Mouse (Mus musculus) kidney, adult 8-10 months (tissue): ENCODE data around the gene Zfp365.

Experiments used
- DNase-seq, 2 experiments: peaks; one replicate each; pipeline ENCODE4 v3.0.0; 2022

Zfp365 gene

DNA sequence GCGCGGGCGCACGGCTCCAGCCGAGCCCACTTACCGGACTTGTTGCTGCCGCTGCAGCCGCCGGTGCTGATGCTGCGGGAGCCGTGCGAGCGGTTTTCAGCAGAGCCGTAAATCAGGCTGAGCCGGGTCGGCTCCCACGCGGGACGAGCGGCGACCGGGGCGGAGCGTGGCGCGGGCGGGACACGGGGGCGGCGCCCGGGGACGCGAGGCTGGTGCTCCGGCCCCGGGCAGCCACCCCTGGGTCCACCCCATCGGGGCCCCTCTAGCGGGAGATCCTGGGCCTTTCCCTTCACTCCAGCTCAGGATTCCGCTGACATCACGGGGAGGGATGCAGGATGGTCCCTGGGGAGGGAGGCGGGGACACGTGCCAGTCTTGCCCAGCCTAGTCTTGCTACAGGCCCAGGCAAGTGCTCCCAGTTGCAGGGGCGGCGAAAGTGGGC lies at the start of gene Zfp365:
Gene Zfp365 (minus strand): TSS at position 326 of the 440 bp plus-strand sequence.
- DNase-seq, result peak in 1 of 2 experiments; percentile 9

GRCm38 (mm10) chr10:67959982-67960381 lies 47.5 kb upstream of the Zfp365 start:
- DNase-seq, result no peak

DNA sequence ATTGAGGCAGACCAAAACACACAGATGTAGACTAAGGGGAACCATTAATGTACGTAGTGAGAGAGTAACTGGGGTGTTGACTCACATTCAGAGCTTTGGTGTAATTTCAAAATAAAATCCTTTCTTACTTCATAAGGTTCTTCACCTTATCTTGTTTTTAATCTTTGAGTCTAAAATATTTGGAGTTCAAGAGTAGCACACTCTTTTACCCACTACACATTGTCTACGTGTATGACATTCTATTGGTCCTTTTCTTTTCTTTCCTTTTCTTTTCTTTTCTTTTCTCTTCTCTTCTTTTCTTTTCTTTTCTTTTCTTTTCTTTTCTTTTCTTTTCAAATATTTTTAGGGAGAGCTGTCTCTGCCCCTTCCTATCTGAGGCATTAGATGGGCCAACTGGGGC lies 43.5 kb upstream of the Zfp365 start:
- no peak for DNase-seq

- DNase-seq, result no peak
These were observed 39.2 kb upstream of the Zfp365 start for GRCm38 (mm10) chr10:67951690-67952089.

DNA sequence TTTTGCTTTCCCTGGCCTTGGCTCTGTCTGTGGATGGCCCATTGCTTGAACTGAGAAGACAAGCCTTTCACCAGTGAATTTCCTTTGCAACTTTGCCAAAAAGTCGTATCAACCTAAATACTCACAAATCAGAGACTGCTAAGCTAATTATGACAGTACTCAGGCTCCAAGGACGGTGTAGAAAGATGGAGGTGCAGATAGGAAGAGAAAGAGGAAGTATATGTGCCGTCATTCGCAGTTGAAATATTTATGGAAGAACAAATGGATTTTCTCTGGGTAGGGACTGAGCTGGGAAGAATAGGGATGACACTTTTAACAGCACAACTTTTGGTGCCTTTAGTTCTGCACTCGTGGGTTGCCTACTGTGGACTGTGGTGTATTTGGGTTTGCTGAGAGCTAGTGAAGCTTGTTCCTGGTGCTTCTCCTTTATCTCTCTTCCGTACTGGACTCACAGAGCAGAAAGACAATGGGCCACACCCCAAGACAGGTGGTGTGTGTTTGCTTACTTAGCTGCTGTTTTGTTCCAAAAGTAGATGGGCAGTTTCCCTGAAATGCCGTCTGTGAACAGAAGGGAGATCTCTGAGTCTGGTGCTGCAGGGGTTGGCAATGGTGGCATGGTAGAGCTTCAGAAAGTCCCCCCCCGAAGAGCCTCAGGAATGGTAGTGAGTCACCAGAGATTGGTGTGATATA lies 37.7 kb upstream of the Zfp365 start:
- DNase-seq, result no peak

DNA sequence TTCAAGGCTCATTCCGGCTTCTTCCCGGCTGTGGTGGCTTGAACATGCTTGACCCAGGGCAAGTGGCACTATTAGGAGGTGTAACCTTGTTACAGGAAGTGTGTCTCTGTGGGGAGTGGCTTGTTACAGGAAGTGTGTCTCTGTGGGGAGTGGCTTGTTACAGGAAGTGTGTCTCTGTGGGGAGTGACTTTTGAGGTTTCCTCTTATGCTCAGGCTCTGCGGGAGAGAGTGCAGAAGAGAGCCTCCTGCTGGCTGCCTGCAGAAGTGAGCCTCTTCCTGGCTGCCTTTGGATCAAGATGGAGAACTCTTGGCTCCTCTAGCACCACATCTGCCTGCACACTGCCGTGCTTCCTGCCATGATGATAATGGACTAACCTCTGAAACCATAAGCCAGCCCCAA lies 31.1 kb upstream of the Zfp365 start:
- DNase-seq, result no peak

GRCm38 (mm10) chr10:67939546-67939945 lies 27.1 kb upstream of the Zfp365 start:
- no peak for DNase-seq

- DNase-seq, result no peak
These were observed 25.3 kb upstream of the Zfp365 start for GRCm38 (mm10) chr10:67937775-67938174.

DNA sequence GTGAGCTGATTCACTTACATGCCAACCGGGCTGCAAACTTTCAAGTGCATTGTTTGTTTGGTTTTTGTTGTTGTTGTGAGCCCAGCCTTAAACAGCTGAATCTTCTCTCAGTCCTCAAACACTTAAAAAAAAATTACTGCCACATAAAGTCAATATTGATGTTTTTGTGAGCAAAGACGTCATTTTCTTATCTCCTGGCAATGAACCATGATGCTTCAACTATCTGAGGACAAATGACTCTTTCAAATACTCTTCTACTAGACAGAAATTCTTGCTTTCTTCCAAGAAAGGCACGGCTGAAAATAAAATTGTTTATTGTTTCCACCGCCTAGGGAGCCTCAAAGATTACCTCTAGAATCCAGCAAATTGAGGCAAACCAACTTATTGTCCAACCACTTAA lies 24.5 kb upstream of the Zfp365 start:
- no peak for DNase-seq

DNA sequence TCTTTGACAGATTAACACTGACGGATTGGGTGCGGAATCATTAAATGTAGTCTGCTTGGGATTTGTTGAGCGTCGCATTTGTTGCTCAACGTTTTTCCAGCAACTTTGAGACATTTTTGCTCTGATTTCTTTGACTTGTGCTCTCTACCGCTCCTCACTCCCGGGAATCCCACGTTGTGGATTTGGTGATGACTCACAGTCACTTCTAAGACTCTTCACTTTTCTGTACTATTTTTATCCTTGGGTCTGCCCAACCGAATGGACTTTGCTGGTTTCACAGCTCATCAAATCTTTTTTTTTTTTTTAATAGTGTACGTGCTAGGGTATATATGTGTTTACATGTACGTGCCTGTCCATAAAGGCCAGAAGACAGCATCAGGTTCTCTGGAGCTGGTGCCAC lies 20.3 kb upstream of the Zfp365 start:
- DNase-seq, result no peak

DNA sequence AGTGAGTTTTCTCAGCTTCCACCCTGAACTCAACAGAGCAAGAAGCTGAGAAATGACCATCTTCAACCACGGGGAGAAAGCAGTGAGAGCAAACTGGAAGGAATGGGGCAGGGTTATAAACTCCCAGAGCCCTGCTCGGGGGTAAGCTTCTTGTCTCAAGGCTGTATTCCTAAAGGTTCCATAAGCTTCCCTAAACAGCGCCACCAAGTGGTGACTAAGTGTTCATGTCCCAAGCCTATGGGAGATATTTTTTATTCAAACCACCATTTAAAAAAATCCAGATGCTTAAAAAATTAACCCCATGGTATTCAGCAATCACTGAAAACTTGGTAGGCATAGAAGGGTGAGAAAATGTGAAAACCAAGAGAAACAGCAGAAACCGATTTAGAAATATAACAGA lies 18.9 kb upstream of the Zfp365 start:
- no peak for DNase-seq

GRCm38 (mm10) chr10:67928584-67928983 lies 16.1 kb upstream of the Zfp365 start:
- DNase-seq, result no peak

DNA sequence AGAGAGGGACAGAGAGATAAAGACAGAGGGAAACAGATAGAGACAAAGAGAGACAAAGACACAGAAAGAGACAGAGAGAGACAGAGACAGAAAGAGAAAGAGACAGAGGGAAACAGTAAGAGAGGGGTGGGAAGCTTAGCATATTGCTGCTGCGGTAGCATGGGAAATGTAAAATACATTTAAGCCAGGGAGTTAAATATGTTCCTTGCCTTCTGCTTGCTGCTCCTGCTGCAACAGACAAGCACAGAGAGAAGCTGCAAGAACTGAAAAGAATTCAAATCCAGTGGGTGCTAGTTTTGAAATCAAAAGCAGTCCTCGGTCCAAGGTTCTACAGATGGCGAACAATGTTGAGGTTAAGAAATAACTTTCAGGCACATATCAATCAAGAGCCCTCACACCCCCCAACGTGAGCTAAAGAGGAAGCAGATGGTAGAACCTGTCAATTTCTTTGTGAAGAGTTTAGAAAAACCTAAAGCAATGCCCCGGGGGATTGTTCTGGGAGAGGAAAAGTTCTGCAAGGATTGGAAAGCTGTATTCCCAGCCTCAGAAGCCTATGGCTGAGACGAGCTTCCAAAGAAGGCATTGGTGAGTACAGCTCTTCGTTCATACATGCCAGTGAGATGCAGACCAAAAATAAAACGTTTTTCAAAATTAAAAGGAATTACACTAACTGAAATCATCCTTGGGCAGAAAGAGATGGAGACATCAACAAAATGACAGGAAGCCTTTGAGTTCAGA lies 15.4 kb upstream of the Zfp365 start:
- no peak for DNase-seq

DNA sequence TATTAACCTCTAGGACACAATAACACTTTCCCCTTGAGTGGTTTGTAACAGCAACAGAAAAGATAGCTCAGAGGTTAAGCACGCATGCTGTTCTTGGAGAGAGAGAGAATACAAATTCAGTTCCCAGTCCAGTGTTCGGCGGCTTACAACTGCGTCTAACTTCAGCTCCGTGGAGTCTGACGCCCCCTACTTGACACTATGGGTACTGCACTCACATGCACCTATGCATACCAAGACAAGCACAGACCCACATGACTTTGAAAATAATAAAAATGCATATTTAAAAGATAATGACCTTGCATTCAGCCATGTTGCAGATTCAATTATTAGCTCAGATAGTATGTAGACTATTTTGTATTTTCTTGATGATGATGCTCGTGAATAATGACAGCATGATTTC lies 11.6 kb upstream of the Zfp365 start:
- DNase-seq, result no peak

DNA sequence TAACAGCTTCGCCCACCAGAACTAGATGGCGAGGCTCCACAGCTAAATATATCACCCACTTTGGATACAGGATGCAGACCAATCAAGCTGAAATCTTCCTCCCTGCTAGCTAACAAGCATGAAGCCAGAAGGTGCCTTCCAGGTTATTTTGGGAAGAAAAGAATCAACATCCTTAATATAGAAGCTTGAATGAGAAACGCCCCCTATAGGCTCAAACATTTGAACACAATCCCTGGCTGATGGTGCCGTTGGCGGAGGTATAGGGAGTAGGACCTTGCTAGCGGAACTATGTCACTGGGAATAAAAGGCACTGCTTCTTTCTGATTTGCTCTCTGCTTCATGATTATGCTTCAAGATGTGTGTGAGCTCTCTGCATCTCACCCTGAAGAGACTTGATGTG lies 9.3 kb upstream of the Zfp365 start:
- no peak for DNase-seq

- DNase-seq, result no peak
These were observed 7.2 kb upstream of the Zfp365 start for GRCm38 (mm10) chr10:67919706-67920105.

- no peak for DNase-seq
These were observed 5.9 kb upstream of the Zfp365 start for GRCm38 (mm10) chr10:67918194-67918899.

- no peak for DNase-seq
These were observed 4.9 kb upstream of the Zfp365 start for GRCm38 (mm10) chr10:67917356-67917755.

- no peak for DNase-seq
These were observed 770 bp downstream of the Zfp365 start for GRCm38 (mm10) chr10:67911447-67912336.

GRCm38 (mm10) chr10:67907931-67908330 lies 4.5 kb downstream of the Zfp365 start:
- DNase-seq, result no peak

DNA sequence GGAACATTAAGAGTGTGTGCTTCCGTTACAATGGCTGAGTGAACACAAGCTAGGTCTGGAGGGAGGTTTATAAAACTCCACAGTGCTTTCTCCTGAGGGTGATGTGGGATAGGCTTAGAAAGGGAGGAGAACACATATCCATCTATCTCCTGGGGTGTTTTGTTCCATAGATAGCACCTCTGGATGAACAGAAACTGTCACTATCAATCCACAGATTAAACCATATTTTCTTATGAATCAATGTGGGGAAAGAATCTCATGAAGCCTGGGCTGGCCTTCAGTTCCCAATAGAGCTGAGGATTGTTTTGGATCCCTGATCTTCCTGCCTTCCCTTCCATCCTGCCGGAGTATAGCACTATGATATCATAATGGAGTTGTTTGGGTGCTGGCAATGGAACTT lies 5.5 kb downstream of the Zfp365 start:
- DNase-seq, result no peak

DNA sequence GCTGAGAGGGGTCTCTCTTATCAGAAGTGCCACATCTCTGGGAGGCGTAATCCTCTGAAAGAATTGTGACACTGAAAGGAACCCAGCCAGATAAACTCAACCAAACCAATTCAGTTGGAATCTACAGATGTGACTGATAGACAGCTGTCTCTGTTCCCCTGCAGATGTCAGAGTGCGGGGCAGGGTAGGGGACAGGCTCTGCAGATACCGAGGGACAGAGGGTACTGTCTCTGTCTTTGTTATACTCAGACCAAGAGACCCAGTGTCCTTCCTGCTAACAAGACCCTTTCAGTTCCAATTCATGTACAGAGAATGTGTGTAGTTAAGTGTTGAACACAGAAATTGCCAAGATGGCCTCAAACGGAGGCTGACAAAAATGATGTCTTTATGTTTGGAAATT lies 6.4 kb downstream of the Zfp365 start:
- no peak for DNase-seq

DNA sequence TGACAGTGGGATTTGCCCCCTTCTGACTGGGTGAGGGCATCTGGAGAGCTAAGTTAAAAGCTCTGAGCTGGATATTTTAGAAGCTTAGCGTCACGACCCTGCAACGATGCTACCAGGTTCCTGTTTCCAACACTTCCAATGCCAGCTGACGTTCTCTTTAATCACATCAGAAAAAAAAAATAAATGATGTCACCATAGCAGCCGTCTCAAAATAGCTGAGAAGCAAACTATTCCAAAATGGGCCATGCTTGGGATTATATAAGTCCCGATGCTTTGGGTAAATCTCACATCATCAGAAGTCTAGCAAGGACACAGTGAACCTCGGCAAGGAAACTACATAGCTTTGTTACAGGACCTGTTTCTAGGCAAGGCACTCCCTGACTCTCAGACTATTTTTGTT lies 9.1 kb downstream of the Zfp365 start:
- DNase-seq, result no peak
